Mouse (Mus musculus) hindbrain, embryonic 12.5 days (tissue): ENCODE results near the gene Prl3b1. TPM values are rescaled to one million over a fixed set of nuclear protein-coding genes. Genes with fewer than 3 reads are reported as not detected.

Experiments used
- ATAC-seq: fragments of 200-750 bp; cut with Nextera tagmentation; 2 replicates; pipeline ENCODE4 v1.8.0; 2017; ENCODE audit warnings: moderate TSS enrichment; ENCODE audit not compliant: low FRiP score
- H3K27ac ChIP-seq: fragments of 300-500 bp; sonication (generic); 2 replicates; pipeline ENCODE4 v1.5.1; 2016; ENCODE audit warnings: mild to moderate bottlenecking
- H3K27me3 ChIP-seq: fragments of 300-500 bp; sonication (generic); 2 replicates; pipeline ENCODE4 v1.6.1; 2016; ENCODE audit warnings: mild to moderate bottlenecking
- H3K36me3 ChIP-seq: fragments of 300-500 bp; sonication (generic); 2 replicates; pipeline ENCODE4 v1.6.1; 2016; ENCODE audit warnings: mild to moderate bottlenecking
- H3K4me1 ChIP-seq: fragments of 300-500 bp; sonication (generic); 2 replicates; pipeline ENCODE4 v1.6.1; 2016
- H3K4me2 ChIP-seq: fragments of 300-500 bp; sonication (generic); replicated peaks from 2 replicates; pipeline ENCODE4 v1.6.1; 2016; ENCODE audit warnings: mild to moderate bottlenecking
- H3K4me3 ChIP-seq: fragments of 300-500 bp; sonication (generic); 2 replicates; pipeline ENCODE4 v1.5.1; 2016; ENCODE audit warnings: mild to moderate bottlenecking
- H3K9ac ChIP-seq: fragments of 300-500 bp; sonication (generic); 2 replicates; pipeline ENCODE4 v1.6.1; 2016; ENCODE audit warnings: mild to moderate bottlenecking, moderate library complexity
- H3K9me3 ChIP-seq: fragments of 300-500 bp; sonication (generic); replicated peaks from 2 replicates; pipeline ENCODE4 v1.6.1; 2016; ENCODE audit warnings: mild to moderate bottlenecking
- WGBS: fragments of 180-500 bp; shearing (Covaris S2); methylation state at CpG from one replicate; pipeline ENCODE4 v1.1.7; 2016; 5-methylcytosine and 5-hydroxymethylcytosine counted together
- polyA plus RNA-seq: library from polyadenylated mRNA; unstranded; fragments of >200 nt; fragmentation: Nextera tagmentation; extraction: Ambion mirVana; gene quantifications from 2 replicates; pipeline ENCODE4 v1.2.1, GENCODE M21; 2016

Gene Prl3b1
- polyA plus RNA-seq: not detected in 2 replicates

DNA sequence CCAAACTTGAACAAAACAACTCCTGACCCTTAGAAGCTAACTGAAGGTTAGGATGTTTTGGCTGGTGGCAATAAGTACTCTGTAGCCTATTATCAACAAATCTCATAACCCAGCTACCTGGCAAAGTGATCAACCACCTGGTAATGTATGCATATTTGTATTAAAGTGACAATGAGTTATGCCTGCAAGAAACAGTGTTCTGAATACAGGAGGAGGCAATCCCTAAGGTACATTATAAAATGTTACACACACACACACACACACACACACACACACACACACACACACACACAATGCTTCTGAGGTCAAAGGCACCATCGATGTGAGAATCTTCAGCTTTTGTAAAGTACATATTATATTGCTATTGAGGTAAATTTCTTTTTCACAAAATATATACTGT is at the start of gene Prl3b1:
Prl3b1 (plus strand) TSS at position 301 of the 400 bp plus-strand sequence.
- no peak for ATAC-seq
- WGBS: 90% methylated on average over 1 of the region's 1 CpGs

DNA sequence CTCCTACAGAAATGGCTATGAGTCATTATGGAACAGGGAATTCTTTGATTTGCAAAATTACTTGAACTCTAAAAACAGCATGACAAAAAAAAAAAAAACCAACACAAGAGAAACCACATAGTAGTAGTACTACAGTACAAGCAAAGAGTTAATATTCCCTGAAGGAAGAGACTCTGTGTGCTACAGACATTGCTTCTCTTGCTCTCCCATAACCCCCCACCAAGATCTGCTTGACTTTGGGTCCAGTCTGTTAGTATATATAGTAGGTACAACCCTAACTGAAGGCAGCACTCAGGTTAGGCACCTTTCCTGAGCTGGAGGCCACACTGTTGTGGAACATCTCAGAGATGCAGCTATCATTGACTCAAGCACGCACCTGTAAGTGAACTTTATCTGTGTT is 45.3 kb upstream of the Prl3b1 start, which contains the start of gene Prl3c1:
Prl3c1 (plus strand) TSS at position 301 of the 400 bp plus-strand sequence.
- H3K4me1 ChIP-seq: no peaks in the 10 kb centered on the region
- WGBS: 78% methylated on average over 1 of the region's 1 CpGs
- no peaks in the 10 kb centered on the region for H3K9me3 ChIP-seq
- no peak within 1 kb of the TSS for H3K4me2 ChIP-seq
- no peak within 1 kb of the TSS for H3K27ac ChIP-seq
- H3K4me3 ChIP-seq: no peak within 1 kb of the TSS
- ATAC-seq: no peak
- H3K9ac ChIP-seq: no peak within 1 kb of the TSS
- H3K36me3 ChIP-seq: no peaks in the 10 kb centered on the region
- H3K27me3 ChIP-seq: no peaks in the 10 kb centered on the region

More for the DNA sequence above, at the start of gene Prl3b1:
- Histone ChIP-seq H3K27me3 (no peaks in the 10 kb centered on the region), H3K36me3 (no peaks in the 10 kb centered on the region), H3K9me3 (no peaks in the 10 kb centered on the region), H3K4me2 (no peak within 1 kb of the TSS), H3K9ac (no peak within 1 kb of the TSS), H3K27ac (no peak within 1 kb of the TSS), H3K4me1 (no peaks in the 10 kb centered on the region), H3K4me3 (no peak within 1 kb of the TSS)

DNA sequence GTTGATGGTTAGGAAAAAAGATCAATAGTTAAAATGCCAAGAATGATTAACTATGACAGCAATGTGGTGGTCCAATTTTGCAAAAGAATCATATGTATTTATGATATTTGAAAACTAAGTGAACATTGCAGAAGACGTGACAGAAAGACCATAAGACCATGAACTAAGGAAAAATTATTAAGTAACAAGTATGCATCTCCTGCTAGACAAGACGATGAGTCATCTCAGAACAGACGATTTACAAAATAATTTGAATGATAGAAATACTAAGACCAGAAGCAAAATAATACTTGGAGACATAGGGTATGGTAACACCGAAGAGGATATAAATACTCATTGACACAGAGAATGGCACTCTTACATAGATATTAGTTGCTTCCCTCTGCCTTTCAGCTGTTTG is 17.5 kb downstream of the Prl3b1 start, which contains the start of gene Prl3a1:
Prl3a1 (plus strand) TSS at position 301 of the 400 bp plus-strand sequence.
- H3K4me3 ChIP-seq: no peak within 1 kb of the TSS
- H3K36me3 ChIP-seq: no peaks in the 10 kb centered on the region
- H3K9ac ChIP-seq: no peak within 1 kb of the TSS
- no peak within 1 kb of the TSS for H3K27ac ChIP-seq
- no peaks in the 10 kb centered on the region for H3K27me3 ChIP-seq
- ATAC-seq: no peak
- H3K9me3 ChIP-seq: no peaks in the 10 kb centered on the region
- no peaks in the 10 kb centered on the region for H3K4me1 ChIP-seq
- WGBS: 93% methylated on average over 4 of the region's 4 CpGs
- H3K4me2 ChIP-seq: no peak within 1 kb of the TSS

Other genes with a start within 250 kb of the Prl3b1 start
- gene Prl, start 184.3 kb upstream of the Prl3b1 start, polyA plus RNA-seq: not detected in 2 replicates
- gene Prl3d1, start 147.7 kb upstream of the Prl3b1 start, polyA plus RNA-seq: not detected in 2 replicates
- not detected in 2 replicates for gene Prl3d2, start 120.1 kb upstream of the Prl3b1 start, polyA plus RNA-seq
- gene Prl3d3, start 85.1 kb upstream of the Prl3b1 start, polyA plus RNA-seq: not detected in 2 replicates
- not detected in 2 replicates for gene Prl3c1, start 45.2 kb upstream of the Prl3b1 start, polyA plus RNA-seq
- gene Prl3a1, start 17.6 kb downstream of the Prl3b1 start, polyA plus RNA-seq: not detected in 2 replicates
- gene Prl6a1, start 70.8 kb downstream of the Prl3b1 start, polyA plus RNA-seq: not detected in 2 replicates
- not detected in 2 replicates for gene Prl8a2, start 103.8 kb downstream of the Prl3b1 start, polyA plus RNA-seq
- not detected in 2 replicates for gene Prl2b1, start 149.0 kb downstream of the Prl3b1 start, polyA plus RNA-seq
- not detected in 2 replicates for gene Prl8a6, start 196.8 kb downstream of the Prl3b1 start, polyA plus RNA-seq